Mouse (Mus musculus): ENCODE results near the gene Calr4. TPM values are rescaled to one million over a fixed set of nuclear protein-coding genes. Genes with fewer than 3 reads are reported as not detected.

The Calr4 gene
- polyA plus RNA-seq, 1 experiment from 2014 or later: 0.24 TPM

DNA sequence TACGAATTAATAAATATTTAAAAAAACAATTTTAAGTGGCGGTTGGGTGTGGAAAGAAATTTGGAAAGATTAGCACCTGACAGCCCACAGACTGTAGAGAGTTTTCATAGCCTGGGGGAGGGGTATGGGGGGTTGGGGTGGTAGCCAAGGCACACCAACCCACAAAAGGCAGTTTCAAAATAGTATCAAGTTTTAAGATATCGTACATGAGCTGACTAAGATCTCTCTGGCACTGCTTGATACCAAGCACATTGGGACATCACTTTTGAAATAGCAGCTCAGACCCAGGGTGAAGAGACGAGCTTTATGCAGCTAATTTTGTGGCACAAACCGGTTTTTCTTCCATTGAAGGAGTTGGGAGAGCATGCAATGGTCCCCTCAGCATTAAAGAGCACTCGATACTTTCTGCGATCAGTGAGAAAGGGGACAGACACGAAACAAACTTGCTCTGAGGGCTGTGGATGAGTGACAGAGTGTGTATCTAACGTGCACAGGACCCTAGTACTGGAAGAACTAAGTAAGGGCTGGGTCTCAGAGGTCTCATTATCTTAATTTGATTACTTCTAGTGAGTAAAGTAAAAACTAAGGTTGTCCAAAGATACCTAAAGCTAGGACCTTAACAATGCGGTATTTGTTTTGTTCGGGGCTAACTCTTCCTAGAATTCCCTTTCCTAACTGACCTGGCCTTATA lies 21.6 kb downstream of the Calr4 start:
- no peak overlapping the region for H3K4me2 ChIP-seq (ENCODE audit: low read depth, low read length)
- H3K27ac ChIP-seq (replicated peaks; ENCODE audit: low read depth, low read length): no peak overlapping the region
- no peak overlapping the region for H3K9ac ChIP-seq (ENCODE audit: low read depth, low read length)
- DNase-seq (ENCODE audit: low spot score): no peak
- H3K9me3 ChIP-seq (ENCODE audit: control insufficient read depth, low read length): no peaks in the 10 kb centered on the region
- H3K4me3 ChIP-seq (ENCODE audit: low read depth, low read length): no peak overlapping the region
- no peaks in the 10 kb centered on the region; the same call in 1 of the 2 replicates for H3K4me1 ChIP-seq (ENCODE audit: control insufficient read depth, insufficient read depth, low read length)
- ATAC-seq (ENCODE audit: low read depth): no peak
- H3K27me3 ChIP-seq (replicated peaks; ENCODE audit: control insufficient read depth, insufficient read depth, low read length): no peaks in the 10 kb centered on the region
- 73% methylated on average over 11 of the region's 11 CpGs for WGBS
- no peaks in the 10 kb centered on the region for H3K36me3 ChIP-seq (ENCODE audit: control insufficient read depth, insufficient read depth, low read length)

DNA sequence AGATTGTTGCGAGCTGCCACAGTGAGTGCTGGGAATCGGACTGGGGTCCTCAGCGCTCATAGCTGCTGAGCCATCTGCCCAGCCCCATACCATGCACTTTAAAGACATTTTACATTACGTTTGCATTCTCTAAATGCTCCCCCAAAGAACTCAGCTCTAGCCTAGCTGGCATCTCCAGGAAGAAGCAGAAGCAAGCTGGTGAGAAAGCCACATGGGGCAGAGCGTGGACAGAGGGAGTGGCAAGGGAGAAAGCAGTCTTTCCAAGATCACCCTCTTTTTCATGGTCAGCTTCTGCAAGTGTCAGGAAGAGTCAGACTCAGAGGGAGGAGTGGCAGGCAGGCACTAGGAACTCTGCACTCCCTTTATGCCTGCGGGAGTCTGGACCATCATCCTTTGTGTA lies 22.5 kb downstream of the Calr4 start:
- Histone ChIP-seq H3K4me2 (ENCODE audit: low read depth, low read length) (no peak overlapping the region), H3K27me3 (replicated peaks; ENCODE audit: control insufficient read depth, insufficient read depth, low read length) (no peaks in the 10 kb centered on the region), H3K4me3 (ENCODE audit: low read depth, low read length) (no peak overlapping the region), H3K9ac (ENCODE audit: low read depth, low read length) (no peak overlapping the region), H3K27ac (replicated peaks; ENCODE audit: low read depth, low read length) (no peak overlapping the region), H3K9me3 (ENCODE audit: control insufficient read depth, low read length) (no peaks in the 10 kb centered on the region), H3K4me1 (ENCODE audit: control insufficient read depth, insufficient read depth, low read length) (no peaks in the 10 kb centered on the region; the same call in 1 of the 2 replicates), H3K36me3 (ENCODE audit: control insufficient read depth, insufficient read depth, low read length) (no peaks in the 10 kb centered on the region)
- 85% methylated on average over 6 of the region's 6 CpGs for WGBS
- DNase-seq (ENCODE audit: low spot score): no peak
- ATAC-seq (ENCODE audit: low read depth): no peak

DNA sequence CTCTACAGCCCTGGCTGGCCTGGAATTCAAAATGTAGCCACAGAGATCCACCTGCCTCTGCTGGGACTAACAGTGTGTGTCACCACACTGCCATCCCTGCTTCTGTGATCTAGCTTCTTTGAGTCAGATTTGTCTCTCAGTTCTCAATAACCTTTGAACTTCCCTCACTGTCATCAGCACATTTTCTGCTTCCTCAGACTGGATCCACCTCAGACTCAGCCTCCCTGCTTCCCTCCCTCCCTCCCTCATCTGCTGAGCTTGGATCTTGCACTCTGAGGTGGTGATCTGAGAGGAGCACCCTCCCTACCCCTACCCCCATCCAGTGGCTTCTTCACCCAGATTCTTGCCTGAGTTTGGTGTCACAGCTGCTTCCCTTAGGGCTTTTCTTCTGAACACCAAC lies 23.4 kb downstream of the Calr4 start:
- H3K4me1 ChIP-seq (ENCODE audit: control insufficient read depth, insufficient read depth, low read length): no peaks in the 10 kb centered on the region; the same call in 1 of the 2 replicates
- no peak for ATAC-seq (ENCODE audit: low read depth)

DNA sequence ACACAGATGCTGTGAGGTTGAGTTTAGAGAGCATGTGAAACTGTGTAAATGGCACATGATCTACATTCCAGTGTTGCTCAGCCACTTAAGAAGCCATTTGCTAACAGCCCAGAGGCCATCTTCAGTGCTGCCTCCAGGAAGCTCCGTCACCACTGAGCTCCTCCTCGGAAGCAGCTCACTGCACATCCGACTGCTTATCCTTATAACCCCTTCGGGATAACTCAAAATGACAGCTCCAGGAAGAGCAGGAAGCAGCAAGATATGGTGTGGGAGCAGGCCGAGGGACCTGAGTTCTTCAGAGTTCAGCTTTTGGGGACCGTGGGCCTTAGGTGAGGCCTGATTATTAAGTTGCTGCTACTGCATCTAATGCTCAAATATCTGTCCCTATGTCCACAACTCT lies 27.8 kb downstream of the Calr4 start:
- Histone ChIP-seq H3K27ac (replicated peaks; ENCODE audit: low read depth, low read length) (no peak overlapping the region), H3K9ac (ENCODE audit: low read depth, low read length) (no peak overlapping the region), H3K9me3 (ENCODE audit: control insufficient read depth, low read length) (no peaks in the 10 kb centered on the region), H3K36me3 (ENCODE audit: control insufficient read depth, insufficient read depth, low read length) (no peaks in the 10 kb centered on the region), H3K4me3 (ENCODE audit: low read depth, low read length) (no peak overlapping the region), H3K27me3 (replicated peaks; ENCODE audit: control insufficient read depth, insufficient read depth, low read length) (no peaks in the 10 kb centered on the region), H3K4me2 (ENCODE audit: low read depth, low read length) (no peak overlapping the region), H3K4me1 (ENCODE audit: control insufficient read depth, insufficient read depth, low read length) (no peaks in the 10 kb centered on the region)
- DNase-seq (ENCODE audit: low spot score) (no peak), ATAC-seq (ENCODE audit: low read depth) (no peak)
- WGBS: 53% methylated on average over 6 of the region's 6 CpGs

More for the DNA sequence above, 23.4 kb downstream of the Calr4 start:
- Histone ChIP-seq H3K9me3 (ENCODE audit: control insufficient read depth, low read length) (no peaks in the 10 kb centered on the region), H3K4me3 (ENCODE audit: low read depth, low read length) (no peak overlapping the region), H3K27me3 (replicated peaks; ENCODE audit: control insufficient read depth, insufficient read depth, low read length) (no peaks in the 10 kb centered on the region), H3K4me2 (ENCODE audit: low read depth, low read length) (no peak overlapping the region), H3K9ac (ENCODE audit: low read depth, low read length) (no peak overlapping the region), H3K27ac (replicated peaks; ENCODE audit: low read depth, low read length) (no peak overlapping the region), H3K36me3 (ENCODE audit: control insufficient read depth, insufficient read depth, low read length) (no peaks in the 10 kb centered on the region)
- no peak for DNase-seq (ENCODE audit: low spot score)

DNA sequence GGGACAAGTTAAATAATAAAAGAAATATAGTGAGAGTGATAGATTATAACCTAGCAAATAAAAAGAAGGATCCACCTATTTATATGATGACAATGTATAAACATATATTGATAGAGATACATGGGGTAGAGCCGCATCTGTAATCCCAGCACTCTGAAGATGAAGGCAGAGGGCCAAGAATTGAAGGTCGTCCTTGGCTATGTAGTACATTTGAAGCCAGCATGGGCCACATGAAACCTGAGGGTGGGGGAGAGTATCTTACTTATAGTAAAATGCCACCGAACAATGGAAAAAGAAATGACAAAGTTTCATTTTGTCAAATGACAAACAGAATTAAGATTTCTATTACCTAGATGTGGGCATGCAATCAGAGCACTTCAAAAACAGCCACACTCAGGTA lies 31.8 kb downstream of the Calr4 start:
- no peak overlapping the region for H3K4me2 ChIP-seq (ENCODE audit: low read depth, low read length)
- no peaks in the 10 kb centered on the region for H3K4me1 ChIP-seq (ENCODE audit: control insufficient read depth, insufficient read depth, low read length)
- no peaks in the 10 kb centered on the region for H3K27me3 ChIP-seq (replicated peaks; ENCODE audit: control insufficient read depth, insufficient read depth, low read length)
- H3K27ac ChIP-seq (replicated peaks; ENCODE audit: low read depth, low read length): no peak overlapping the region
- no peak overlapping the region for H3K9ac ChIP-seq (ENCODE audit: low read depth, low read length)
- no peak for DNase-seq (ENCODE audit: low spot score)
- no peak overlapping the region for H3K4me3 ChIP-seq (ENCODE audit: low read depth, low read length)
- 86% methylated on average over 3 of the region's 3 CpGs for WGBS
- H3K9me3 ChIP-seq (ENCODE audit: control insufficient read depth, low read length): no peaks in the 10 kb centered on the region
- H3K36me3 ChIP-seq (ENCODE audit: control insufficient read depth, insufficient read depth, low read length): no peaks in the 10 kb centered on the region
- ATAC-seq (ENCODE audit: low read depth): no peak

DNA sequence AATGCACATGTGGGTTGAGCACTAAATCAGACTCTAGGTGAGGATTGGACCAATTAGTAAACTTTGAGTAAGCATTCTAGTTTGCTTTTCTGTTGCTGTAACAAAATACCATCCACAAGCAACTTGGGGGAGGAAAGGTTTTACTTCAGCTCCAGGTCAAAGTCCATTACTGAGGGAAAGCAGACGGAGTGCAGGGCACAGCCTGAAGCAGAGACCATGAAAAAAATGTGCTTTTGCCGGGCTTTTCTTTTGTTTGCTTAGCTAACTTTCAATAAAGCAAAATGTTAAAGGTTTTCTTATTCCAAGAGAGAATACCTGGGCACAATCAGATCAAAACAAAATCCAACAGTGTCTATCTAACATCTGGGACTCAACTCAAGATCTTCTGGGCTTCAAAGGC lies 32.5 kb downstream of the Calr4 start:
- Histone ChIP-seq H3K4me1 (ENCODE audit: control insufficient read depth, insufficient read depth, low read length) (no peaks in the 10 kb centered on the region), H3K27ac (replicated peaks; ENCODE audit: low read depth, low read length) (no peak overlapping the region), H3K4me3 (ENCODE audit: low read depth, low read length) (no peak overlapping the region), H3K27me3 (replicated peaks; ENCODE audit: control insufficient read depth, insufficient read depth, low read length) (no peaks in the 10 kb centered on the region), H3K36me3 (ENCODE audit: control insufficient read depth, insufficient read depth, low read length) (no peaks in the 10 kb centered on the region), H3K9ac (ENCODE audit: low read depth, low read length) (no peak overlapping the region), H3K9me3 (ENCODE audit: control insufficient read depth, low read length) (no peaks in the 10 kb centered on the region), H3K4me2 (ENCODE audit: low read depth, low read length) (no peak overlapping the region)
- WGBS: 55% methylated on average over 2 of the region's 2 CpGs
- no peak for ATAC-seq (ENCODE audit: low read depth)
- DNase-seq (ENCODE audit: low spot score): no peak

DNA sequence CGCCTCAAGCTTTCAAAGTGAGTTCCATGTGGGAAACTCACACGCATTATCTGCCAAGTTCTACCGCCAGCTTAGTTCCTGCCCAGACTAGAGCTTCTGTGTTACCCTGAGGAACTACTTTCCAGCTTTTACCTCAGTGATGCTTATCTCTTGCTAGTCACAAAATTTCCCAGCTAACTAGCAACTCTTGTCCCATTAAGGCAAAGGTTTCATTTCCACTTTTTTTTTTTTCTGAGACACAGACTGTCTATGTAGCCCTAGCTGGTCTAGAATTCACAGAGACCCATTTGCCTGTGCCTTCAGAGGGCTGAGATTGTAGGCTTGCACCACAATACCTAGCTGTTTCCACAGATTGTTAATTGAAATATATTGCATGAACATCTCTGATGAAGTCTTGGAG lies 33.2 kb downstream of the Calr4 start:
- no peaks in the 10 kb centered on the region for H3K9me3 ChIP-seq (ENCODE audit: control insufficient read depth, low read length)
- H3K4me1 ChIP-seq (ENCODE audit: control insufficient read depth, insufficient read depth, low read length): no peaks in the 10 kb centered on the region
- no peak overlapping the region for H3K4me2 ChIP-seq (ENCODE audit: low read depth, low read length)
- H3K4me3 ChIP-seq (ENCODE audit: low read depth, low read length): no peak overlapping the region
- H3K36me3 ChIP-seq (ENCODE audit: control insufficient read depth, insufficient read depth, low read length): no peaks in the 10 kb centered on the region
- WGBS: 78% methylated on average over 3 of the region's 3 CpGs
- no peak for ATAC-seq (ENCODE audit: low read depth)
- no peaks in the 10 kb centered on the region for H3K27me3 ChIP-seq (replicated peaks; ENCODE audit: control insufficient read depth, insufficient read depth, low read length)
- no peak overlapping the region for H3K27ac ChIP-seq (replicated peaks; ENCODE audit: low read depth, low read length)
- no peak overlapping the region for H3K9ac ChIP-seq (ENCODE audit: low read depth, low read length)
- DNase-seq (ENCODE audit: low spot score): no peak

DNA sequence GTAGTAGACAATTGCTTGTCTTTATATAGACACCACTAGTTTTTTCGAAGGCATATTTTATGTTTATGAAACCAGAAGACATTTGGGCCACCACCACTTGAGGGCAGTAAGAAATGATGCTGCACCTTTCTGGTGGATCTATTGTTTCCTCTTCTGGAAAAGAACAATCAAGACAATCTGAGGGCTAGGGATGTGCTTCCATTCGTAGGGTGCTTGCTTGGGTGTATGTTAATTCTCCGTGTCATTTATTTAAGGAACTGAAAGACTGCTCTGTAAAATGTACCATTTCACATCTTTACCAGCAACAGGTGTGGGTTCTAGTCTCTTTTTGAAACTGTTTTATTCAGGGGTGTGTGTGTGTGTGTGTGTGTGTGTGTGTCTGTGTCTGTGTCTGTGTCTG lies 34.6 kb downstream of the Calr4 start:
- Histone ChIP-seq H3K27ac (replicated peaks; ENCODE audit: low read depth, low read length) (no peak overlapping the region), H3K4me2 (ENCODE audit: low read depth, low read length) (no peak overlapping the region), H3K9me3 (ENCODE audit: control insufficient read depth, low read length) (no peaks in the 10 kb centered on the region), H3K27me3 (replicated peaks; ENCODE audit: control insufficient read depth, insufficient read depth, low read length) (no peaks in the 10 kb centered on the region), H3K4me3 (ENCODE audit: low read depth, low read length) (no peak overlapping the region), H3K9ac (ENCODE audit: low read depth, low read length) (no peak overlapping the region), H3K4me1 (ENCODE audit: control insufficient read depth, insufficient read depth, low read length) (no peaks in the 10 kb centered on the region), H3K36me3 (ENCODE audit: control insufficient read depth, insufficient read depth, low read length) (no peaks in the 10 kb centered on the region)
- no peak for ATAC-seq (ENCODE audit: low read depth)
- no peak for DNase-seq (ENCODE audit: low spot score)
- WGBS: 81% methylated on average over 3 of the region's 3 CpGs

DNA sequence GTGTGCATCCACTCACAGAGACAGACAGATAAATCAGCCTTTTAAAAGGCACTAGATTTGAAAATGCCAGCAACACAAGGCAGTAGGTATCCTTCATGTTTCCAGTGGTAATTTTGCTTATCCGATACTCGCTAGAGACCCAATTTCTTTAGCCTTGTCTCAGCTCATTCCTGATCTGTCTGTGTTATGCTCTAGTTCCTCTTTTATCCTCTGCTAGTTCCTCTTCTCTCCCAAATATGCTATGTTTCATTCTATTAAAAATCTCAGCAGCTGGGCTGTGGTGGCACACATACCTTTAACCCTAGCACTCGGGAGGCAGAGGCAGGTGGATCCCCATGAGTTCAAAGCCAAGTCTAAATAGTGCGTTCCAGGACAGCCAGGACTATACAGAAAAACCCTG lies 37.5 kb downstream of the Calr4 start:
- H3K9me3 ChIP-seq (ENCODE audit: control insufficient read depth, low read length): no peaks in the 10 kb centered on the region
- ATAC-seq (ENCODE audit: low read depth): no peak
- no peak overlapping the region for H3K9ac ChIP-seq (ENCODE audit: low read depth, low read length)
- no peak overlapping the region for H3K27ac ChIP-seq (replicated peaks; ENCODE audit: low read depth, low read length)
- no peak overlapping the region for H3K4me3 ChIP-seq (ENCODE audit: low read depth, low read length)
- DNase-seq (ENCODE audit: low spot score): no peak
- no peaks in the 10 kb centered on the region for H3K27me3 ChIP-seq (replicated peaks; ENCODE audit: control insufficient read depth, insufficient read depth, low read length)
- H3K4me2 ChIP-seq (ENCODE audit: low read depth, low read length): no peak overlapping the region
- H3K36me3 ChIP-seq (ENCODE audit: control insufficient read depth, insufficient read depth, low read length): no peaks in the 10 kb centered on the region
- WGBS: 89% methylated on average over 4 of the region's 4 CpGs
- H3K4me1 ChIP-seq (ENCODE audit: control insufficient read depth, insufficient read depth, low read length): no peaks in the 10 kb centered on the region

All from embryonic facial prominence, embryonic 14.5 days (tissue).